Mouse (Mus musculus) heart, postnatal 36 days (tissue): ENCODE measurements at regions not wholly inside any gene's neighbourhood (a gene's known extent, or its start where the extent isn't known, plus 50 kb on each side); places are given as distances from the start of the nearest gene placed in this dataset.

ENCODE experiments used
- DNase-seq, 2 experiments: peaks; one replicate each; pipeline ENCODE4 v3.0.0; 2021 to 2022
- intact Hi-C: fragments of 180-260 bp; cut with DNase I; formaldehyde crosslinking; loops from one replicate; pipeline ENCODE4 v1.15.1; 2025

- intact Hi-C loops = no loop called here
- DNase-seq = no peak
Measured at GRCm38 (mm10) chr6:143287322-143287721, 120.3 kb downstream of the Etnk1 start.

GRCm38 (mm10) chr6:143288491-143289130, 121.6 kb downstream of the Etnk1 start:
- intact Hi-C loops = no loop called here
- DNase-seq = no peak

- no peak for DNase-seq
- intact Hi-C loops = no loop called here
Measured at GRCm38 (mm10) chr6:143293648-143294047, 126.6 kb downstream of the Etnk1 start.

GRCm38 (mm10) chr6:143298391-143298790, 131.4 kb downstream of the Etnk1 start:
- intact Hi-C loops = no loop called here
- no peak for DNase-seq

GRCm38 (mm10) chr6:143301414-143301813, 134.4 kb downstream of the Etnk1 start:
- DNase-seq = no peak
- intact Hi-C loops = no loop called here

GRCm38 (mm10) chr6:143307327-143307726, 140.3 kb downstream of the Etnk1 start:
- peak in 1 of 2 experiments; percentile 7 for DNase-seq
- intact Hi-C loops = no loop called here

- DNase-seq = peak; percentile 32 to 42
- intact Hi-C loops = no loop called here
Measured at GRCm38 (mm10) chr6:143315859-143316258, 148.8 kb downstream of the Etnk1 start.

- no peak for DNase-seq
- intact Hi-C loops = no loop called here
Measured at GRCm38 (mm10) chr6:143320426-143320825, 153.4 kb downstream of the Etnk1 start.

GRCm38 (mm10) chr6:143324636-143325035, 157.6 kb downstream of the Etnk1 start:
- intact Hi-C loops = no loop called here
- no peak for DNase-seq

- intact Hi-C loops = no loop called here
- no peak for DNase-seq
Measured at GRCm38 (mm10) chr6:143326956-143327722, 160.1 kb downstream of the Etnk1 start.

- no peak for DNase-seq
- intact Hi-C loops = no loop called here
Measured at GRCm38 (mm10) chr6:143327788-143328187, 160.8 kb downstream of the Etnk1 start.

GRCm38 (mm10) chr6:143328202-143328601, 161.2 kb downstream of the Etnk1 start:
- intact Hi-C loops = no loop called here
- no peak for DNase-seq

- no peak for DNase-seq
- intact Hi-C loops = no loop called here
Measured at GRCm38 (mm10) chr6:143329096-143329495, 162.1 kb downstream of the Etnk1 start.

GRCm38 (mm10) chr6:143333493-143333892, 166.5 kb downstream of the Etnk1 start:
- intact Hi-C loops = no loop called here
- DNase-seq = no peak

- DNase-seq = no peak
- intact Hi-C loops = no loop called here
Measured at GRCm38 (mm10) chr6:143336574-143336973, 169.6 kb downstream of the Etnk1 start.

GRCm38 (mm10) chr6:143349000-143349399, 182.0 kb downstream of the Etnk1 start:
- DNase-seq = no peak
- intact Hi-C loops = no loop called here

- no peak for DNase-seq
- intact Hi-C loops = no loop called here
Measured at GRCm38 (mm10) chr6:143359320-143360032, 192.5 kb downstream of the Etnk1 start.

GRCm38 (mm10) chr6:143361149-143361725, 194.2 kb downstream of the Etnk1 start:
- intact Hi-C loops = no loop called here
- no peak for DNase-seq

- intact Hi-C loops = no loop called here
- DNase-seq = no peak
Measured at GRCm38 (mm10) chr6:143361963-143362362, 194.9 kb downstream of the Etnk1 start.

GRCm38 (mm10) chr6:143365840-143366239, 198.8 kb downstream of the Etnk1 start:
- intact Hi-C loops = no loop called here
- no peak for DNase-seq

GRCm38 (mm10) chr6:143367804-143368203, 200.8 kb downstream of the Etnk1 start:
- DNase-seq = no peak
- intact Hi-C loops = no loop called here
